Mouse (Mus musculus) neural tube, embryonic 14.5 days (tissue): ENCODE measurements around the gene Rin2. TPM values are rescaled to one million over a fixed set of nuclear protein-coding genes. Genes with fewer than 3 reads are reported as not detected.

Experiments used
- ATAC-seq: fragments of 200-750 bp; cut with Nextera tagmentation; 2 replicates; pipeline ENCODE4 v1.8.0; 2017; ENCODE audit warnings: low read depth, mild to moderate bottlenecking, moderate TSS enrichment, moderate library complexity
- H3K27ac ChIP-seq: fragments of 300-500 bp; sonication (generic); 2 replicates; pipeline ENCODE4 v1.5.1; 2014; ENCODE audit warnings: low read depth, mild to moderate bottlenecking, control low read depth, low read length, moderate library complexity, mixed read lengths
- H3K27me3 ChIP-seq: fragments of 300-500 bp; sonication (generic); 2 replicates; pipeline ENCODE4 v1.6.1; 2014; ENCODE audit warnings: low read length; ENCODE audit not compliant: control insufficient read depth, insufficient read depth
- H3K36me3 ChIP-seq: fragments of 300-500 bp; sonication (generic); 2 replicates; pipeline ENCODE4 v1.6.1; 2014; ENCODE audit warnings: low read length, mixed read lengths; ENCODE audit not compliant: control insufficient read depth, insufficient read depth
- H3K4me1 ChIP-seq: fragments of 300-500 bp; sonication (generic); 2 replicates; pipeline ENCODE4 v1.6.1; 2014; ENCODE audit warnings: low read length; ENCODE audit not compliant: control insufficient read depth, insufficient read depth
- H3K4me2 ChIP-seq: fragments of 300-500 bp; sonication (generic); 2 replicates; pipeline ENCODE4 v1.6.1; 2014; ENCODE audit warnings: mild to moderate bottlenecking, low read depth, low read length, control low read depth
- H3K4me3 ChIP-seq: fragments of 300-500 bp; sonication (generic); 2 replicates; pipeline ENCODE4 v1.5.1; 2014; ENCODE audit warnings: low read depth, low read length, control low read depth, mixed read lengths
- H3K9ac ChIP-seq: fragments of 300-500 bp; sonication (generic); replicated peaks from 2 replicates; pipeline ENCODE4 v1.6.1; 2014; ENCODE audit warnings: low read depth, mild to moderate bottlenecking, control low read depth, low read length, mixed read lengths
- H3K9me3 ChIP-seq: fragments of 300-500 bp; sonication (generic); 2 replicates; pipeline ENCODE4 v1.6.1; 2016; ENCODE audit warnings: low read length; ENCODE audit not compliant: control insufficient read depth
- WGBS: fragments of 180-500 bp; shearing (Covaris S2); extraction: QIAGEN DNeasy Blood & Tissue Kit; methylation state at CpG from one replicate; pipeline ENCODE4 v1.1.7; 2014; 5-methylcytosine and 5-hydroxymethylcytosine counted together
- polyA plus RNA-seq: library from polyadenylated mRNA; unstranded; fragments of >200 nt; fragmentation: Nextera tagmentation; extraction: Ambion mirVana; gene quantifications from 2 replicates; pipeline ENCODE4 v1.2.1, GENCODE M21; 2014

Gene Rin2
- polyA plus RNA-seq, 1 experiment from 2014 or later = 11.4 TPM

GRCm38 (mm10) chr2:145663899-145664298 is 11.1 kb upstream of the Rin2 start:
- Histone ChIP-seq H3K4me1 (no peaks in the 10 kb centered on the region), H3K9me3 (no peaks in the 10 kb centered on the region), H3K27ac (no peak overlapping the region), H3K4me3 (no peak overlapping the region), H3K36me3 (no peaks in the 10 kb centered on the region), H3K27me3 (no peaks in the 10 kb centered on the region), H3K4me2 (no peak overlapping the region), H3K9ac (no peak overlapping the region)
- 95% methylated on average over 7 of the region's 7 CpGs for WGBS
- ATAC-seq = no peak

- no peaks in the 10 kb centered on the region for H3K27me3 ChIP-seq
- no peaks in the 10 kb centered on the region for H3K36me3 ChIP-seq
- H3K4me3 ChIP-seq = no peak overlapping the region
- no peak overlapping the region for H3K9ac ChIP-seq
- H3K4me1 ChIP-seq = no peaks in the 10 kb centered on the region
- ATAC-seq = no peak
- WGBS = 91% methylated on average over 2 of the region's 2 CpGs
- no peak overlapping the region for H3K4me2 ChIP-seq
- no peak overlapping the region for H3K27ac ChIP-seq
- H3K9me3 ChIP-seq = no peaks in the 10 kb centered on the region
Observed at GRCm38 (mm10) chr2:145664311-145664710, 10.7 kb upstream of the Rin2 start.

- 78% methylated on average over 4 of the region's 4 CpGs for WGBS
- H3K36me3 ChIP-seq = no peaks in the 10 kb centered on the region
- no peak overlapping the region for H3K9ac ChIP-seq
- no peak overlapping the region for H3K4me2 ChIP-seq
- no peak overlapping the region for H3K4me3 ChIP-seq
- no peaks in the 10 kb centered on the region for H3K4me1 ChIP-seq
- H3K9me3 ChIP-seq = no peaks in the 10 kb centered on the region
- no peak overlapping the region for H3K27ac ChIP-seq
- no peaks in the 10 kb centered on the region for H3K27me3 ChIP-seq
- ATAC-seq = no peak
Observed at GRCm38 (mm10) chr2:145668135-145668534, 6.9 kb upstream of the Rin2 start.

GRCm38 (mm10) chr2:145670131-145670530 is 4.9 kb upstream of the Rin2 start:
- Histone ChIP-seq H3K9ac (no peak overlapping the region), H3K4me3 (no peak overlapping the region), H3K4me2 (no peak overlapping the region), H3K4me1 (no peaks in the 10 kb centered on the region), H3K27ac (no peak overlapping the region), H3K27me3 (no peaks in the 10 kb centered on the region), H3K9me3 (no peaks in the 10 kb centered on the region), H3K36me3 (no peaks in the 10 kb centered on the region)
- no peak for ATAC-seq
- WGBS = 91% methylated on average over 4 of the region's 4 CpGs

- 3% methylated on average over 23 of the region's 23 CpGs for WGBS
- H3K9me3 ChIP-seq = no peaks in the 10 kb centered on the region
- no peak overlapping the region for H3K27ac ChIP-seq
- ATAC-seq = peak; percentile 44
- peak overlapping the region; percentile 58 for H3K9ac ChIP-seq
- H3K4me2 ChIP-seq = peak overlapping the region; percentile 77
- H3K36me3 ChIP-seq = no peaks in the 10 kb centered on the region
- H3K4me3 ChIP-seq = peak overlapping the region; percentile 52
- no peaks in the 10 kb centered on the region for H3K27me3 ChIP-seq
- H3K4me1 ChIP-seq = no peaks in the 10 kb centered on the region
Observed at GRCm38 (mm10) chr2:145674496-145675141, 396 bp upstream of the Rin2 start.

- WGBS = 4% methylated on average over 27 of the region's 27 CpGs
- no peaks in the 10 kb centered on the region for H3K36me3 ChIP-seq
- no peaks in the 10 kb centered on the region for H3K27me3 ChIP-seq
- ATAC-seq = peak; percentile 69
- H3K4me2 ChIP-seq = peak overlapping the region; percentile 77
- no peaks in the 10 kb centered on the region for H3K9me3 ChIP-seq
- H3K27ac ChIP-seq = peak overlapping the region; percentile 35
- H3K4me1 ChIP-seq = no peaks in the 10 kb centered on the region
- H3K4me3 ChIP-seq = peak overlapping the region; percentile 52
- peak overlapping the region; percentile 58 for H3K9ac ChIP-seq
Observed at GRCm38 (mm10) chr2:145675756-145676543, 935 bp downstream of the Rin2 start.

GRCm38 (mm10) chr2:145676544-145676925 is 1.5 kb downstream of the Rin2 start:
- H3K27ac ChIP-seq = no peak overlapping the region
- no peaks in the 10 kb centered on the region for H3K27me3 ChIP-seq
- no peaks in the 10 kb centered on the region for H3K4me1 ChIP-seq
- H3K9me3 ChIP-seq = no peaks in the 10 kb centered on the region
- ATAC-seq = no peak
- no peak overlapping the region for H3K9ac ChIP-seq
- peak overlapping the region; percentile 52; the same call in 1 of the 2 replicates for H3K4me3 ChIP-seq
- H3K36me3 ChIP-seq = no peaks in the 10 kb centered on the region
- peak overlapping the region; percentile 77 for H3K4me2 ChIP-seq
- WGBS = 31% methylated on average over 3 of the region's 3 CpGs

- no peak overlapping the region for H3K27ac ChIP-seq
- 82% methylated on average over 2 of the region's 2 CpGs for WGBS
- no peaks in the 10 kb centered on the region for H3K9me3 ChIP-seq
- peak overlapping the region; percentile 77 for H3K4me2 ChIP-seq
- no peak overlapping the region for H3K9ac ChIP-seq
- H3K4me1 ChIP-seq = no peaks in the 10 kb centered on the region
- H3K27me3 ChIP-seq = no peaks in the 10 kb centered on the region
- no peak for ATAC-seq
- H3K36me3 ChIP-seq = no peaks in the 10 kb centered on the region
- H3K4me3 ChIP-seq = no peak overlapping the region
Observed at GRCm38 (mm10) chr2:145676936-145677335, 1.9 kb downstream of the Rin2 start.

- Histone ChIP-seq H3K27ac (no peak overlapping the region), H3K36me3 (no peaks in the 10 kb centered on the region), H3K4me1 (no peaks in the 10 kb centered on the region), H3K9me3 (no peaks in the 10 kb centered on the region), H3K9ac (no peak overlapping the region), H3K4me3 (no peak overlapping the region), H3K4me2 (no peak overlapping the region), H3K27me3 (no peaks in the 10 kb centered on the region)
- WGBS = 89% methylated on average over 2 of the region's 2 CpGs
- no peak for ATAC-seq
Observed at GRCm38 (mm10) chr2:145680141-145680540, 5.1 kb downstream of the Rin2 start.
